Mouse (Mus musculus): ENCODE measurements at regions not wholly inside any gene's neighbourhood (a gene's known extent, or its start where the extent isn't known, plus 50 kb on each side); places are given as distances from the start of the nearest gene placed in this dataset.

GRCm38 (mm10) chr4:114733256-114734004 is 88.1 kb upstream of the Gm12830 start:
- peaks cover 17% of the 10 kb centered on the region for H3K9me3 ChIP-seq (replicated peaks)
- ATAC-seq (ENCODE audit: extremely low read depth, insufficient number of reproducible peaks, low FRiP score, poor library complexity, severe bottlenecking) (no peak), DNase-seq (ENCODE audit: low spot score) (no peak)
- H3K27me3 ChIP-seq (ENCODE audit: insufficient read depth, low read length) = no peaks in the 10 kb centered on the region
- TF ChIP-seq CTCF (IDR thresholded peaks at IDR 0.05; ENCODE audit: low read depth, low read length) (no peak), POLR2AphosphoS5 (IDR thresholded peaks at IDR 0.05; ENCODE audit: insufficient replicate concordance, low read depth, low read length) (no peak), TAL1 (conservative IDR thresholded peaks at IDR 0.05; ENCODE audit: low read depth, low read length) (no peak), GATA1 (IDR thresholded peaks at IDR 0.05; ENCODE audit: borderline replicate concordance, low read length) (no peak), GATA2 (IDR thresholded peaks at IDR 0.05; ENCODE audit: borderline replicate concordance, low read depth, low read length) (no peak)
- H3K4me1 ChIP-seq (ENCODE audit: insufficient read depth, low read depth, low read length) = no peaks in the 10 kb centered on the region
- H3K4me3 ChIP-seq (ENCODE audit: low read depth, low read length) = no peak overlapping the region
- no peaks in the 10 kb centered on the region for H3K36me3 ChIP-seq (replicated peaks)

GRCm38 (mm10) chr4:114738903-114739667 is 82.4 kb upstream of the Gm12830 start:
- H3K36me3 ChIP-seq (replicated peaks) = no peaks in the 10 kb centered on the region
- no peaks in the 10 kb centered on the region for H3K27me3 ChIP-seq (ENCODE audit: insufficient read depth, low read length)
- DNase-seq (ENCODE audit: low spot score) = no peak
- ATAC-seq (ENCODE audit: extremely low read depth, insufficient number of reproducible peaks, low FRiP score, poor library complexity, severe bottlenecking) = no peak
- H3K9me3 ChIP-seq (replicated peaks) = peaks cover 5% of the 10 kb centered on the region
- H3K4me1 ChIP-seq (ENCODE audit: insufficient read depth, low read depth, low read length) = no peaks in the 10 kb centered on the region
- TF ChIP-seq POLR2AphosphoS5 (IDR thresholded peaks at IDR 0.05; ENCODE audit: insufficient replicate concordance, low read depth, low read length) (no peak), TAL1 (conservative IDR thresholded peaks at IDR 0.05; ENCODE audit: low read depth, low read length) (no peak), GATA1 (IDR thresholded peaks at IDR 0.05; ENCODE audit: borderline replicate concordance, low read length) (no peak)
- H3K4me3 ChIP-seq (ENCODE audit: low read depth, low read length) = no peak overlapping the region

- H3K9me3 ChIP-seq (replicated peaks) = peaks cover 3% of the 10 kb centered on the region; the same call in 1 of the 2 replicates
- TF ChIP-seq GATA2 (IDR thresholded peaks at IDR 0.05; ENCODE audit: borderline replicate concordance, low read depth, low read length) (no peak), TAL1 (conservative IDR thresholded peaks at IDR 0.05; ENCODE audit: low read depth, low read length) (no peak), GATA1 (IDR thresholded peaks at IDR 0.05; ENCODE audit: borderline replicate concordance, low read length) (no peak), POLR2AphosphoS5 (IDR thresholded peaks at IDR 0.05; ENCODE audit: insufficient replicate concordance, low read depth, low read length) (no peak), CTCF (IDR thresholded peaks at IDR 0.05; ENCODE audit: low read depth, low read length) (no peak)
- ATAC-seq (ENCODE audit: extremely low read depth, insufficient number of reproducible peaks, low FRiP score, poor library complexity, severe bottlenecking) = no peak
- no peaks in the 10 kb centered on the region for H3K36me3 ChIP-seq (replicated peaks)
- no peaks in the 10 kb centered on the region for H3K27me3 ChIP-seq (ENCODE audit: insufficient read depth, low read length)
- H3K4me1 ChIP-seq (ENCODE audit: insufficient read depth, low read depth, low read length) = no peaks in the 10 kb centered on the region
- DNase-seq (ENCODE audit: low spot score) = no peak
- no peak overlapping the region for H3K4me3 ChIP-seq (ENCODE audit: low read depth, low read length)
Measured at GRCm38 (mm10) chr4:114748131-114748530, 73.4 kb upstream of the Gm12830 start.

GRCm38 (mm10) chr4:114759837-114760236 is 61.7 kb upstream of the Gm12830 start:
- H3K4me1 ChIP-seq (ENCODE audit: insufficient read depth, low read depth, low read length) = no peaks in the 10 kb centered on the region
- no peak for ATAC-seq (ENCODE audit: extremely low read depth, insufficient number of reproducible peaks, low FRiP score, poor library complexity, severe bottlenecking)
- no peaks in the 10 kb centered on the region for H3K36me3 ChIP-seq (replicated peaks)
- TF ChIP-seq CTCF (IDR thresholded peaks at IDR 0.05; ENCODE audit: low read depth, low read length) (no peak), TAL1 (conservative IDR thresholded peaks at IDR 0.05; ENCODE audit: low read depth, low read length) (no peak), GATA1 (IDR thresholded peaks at IDR 0.05; ENCODE audit: borderline replicate concordance, low read length) (no peak), GATA2 (IDR thresholded peaks at IDR 0.05; ENCODE audit: borderline replicate concordance, low read depth, low read length) (no peak), POLR2AphosphoS5 (IDR thresholded peaks at IDR 0.05; ENCODE audit: insufficient replicate concordance, low read depth, low read length) (no peak)
- no peak for DNase-seq (ENCODE audit: low spot score)
- H3K4me3 ChIP-seq (ENCODE audit: low read depth, low read length) = no peak overlapping the region
- H3K9me3 ChIP-seq (replicated peaks) = peaks cover 6% of the 10 kb centered on the region
- H3K27me3 ChIP-seq (ENCODE audit: insufficient read depth, low read length) = no peaks in the 10 kb centered on the region

GRCm38 (mm10) chr4:114766643-114767393 is 54.7 kb upstream of the Gm12830 start:
- Histone ChIP-seq H3K9me3 (replicated peaks) (peaks cover 14% of the 10 kb centered on the region), H3K4me3 (ENCODE audit: low read depth, low read length) (no peak overlapping the region), H3K4me1 (ENCODE audit: insufficient read depth, low read depth, low read length) (no peaks in the 10 kb centered on the region), H3K27me3 (ENCODE audit: insufficient read depth, low read length) (no peaks in the 10 kb centered on the region), H3K36me3 (replicated peaks) (no peaks in the 10 kb centered on the region)
- DNase-seq (ENCODE audit: low spot score) (no peak), ATAC-seq (ENCODE audit: extremely low read depth, insufficient number of reproducible peaks, low FRiP score, poor library complexity, severe bottlenecking) (no peak)
- TF ChIP-seq CTCF (IDR thresholded peaks at IDR 0.05; ENCODE audit: low read depth, low read length) (no peak), POLR2AphosphoS5 (IDR thresholded peaks at IDR 0.05; ENCODE audit: insufficient replicate concordance, low read depth, low read length) (no peak), GATA1 (IDR thresholded peaks at IDR 0.05; ENCODE audit: borderline replicate concordance, low read length) (no peak), GATA2 (IDR thresholded peaks at IDR 0.05; ENCODE audit: borderline replicate concordance, low read depth, low read length) (no peak), TAL1 (conservative IDR thresholded peaks at IDR 0.05; ENCODE audit: low read depth, low read length) (no peak)

Measured in G1E (cell line).